In genomic region chr16:17649925-17650605, GRCm38 (mm10) we compare ENCODE assay signal across 22 mouse cellular contexts. TPM values are rescaled to one million over a fixed set of nuclear protein-coding genes. Genes with fewer than 3 reads are reported as not detected.
DNase-seq lines count a peak whose midpoint lies in the region; ATAC-seq and TF ChIP-seq lines count a peak whose summit lies in the region.
"Had no signal": no experiment of that assay in that cellular context is flagged by ENCODE, and none has a peak within 500 bp of the region (broad histone marks: within the 10 kb centered on the region; RNA-seq: fewer than 3 reads in every experiment).

No protein-coding gene starts in this region.

- no peak overlapping the region for H3K4me2 ChIP-seq in midbrain, embryonic 11.5 days
- H3K4me2 ChIP-seq in midbrain, embryonic 14.5 days (ENCODE audit: low read length): no peak overlapping the region
- no peak overlapping the region for H3K4me2 ChIP-seq in intestine, postnatal 0 days (replicated peaks; ENCODE audit: low read depth)
- H3K4me2 ChIP-seq: embryonic facial prominence, embryonic 13.5 days; heart, embryonic 15.5 days; liver, embryonic 12.5 days; lung, embryonic 14.5 days; neural tube, embryonic 13.5 days had no signal

- no peak overlapping the region for H3K9ac ChIP-seq in midbrain, embryonic 11.5 days (ENCODE audit: low read length)
- H3K9ac ChIP-seq in midbrain, embryonic 14.5 days (replicated peaks; ENCODE audit: low read length): no peak overlapping the region
- H3K9ac ChIP-seq in intestine, postnatal 0 days (ENCODE audit: low read depth, low read length): no peak overlapping the region
- H3K9ac ChIP-seq: embryonic facial prominence, embryonic 13.5 days; forebrain, postnatal 0 days; heart, embryonic 15.5 days; liver, embryonic 12.5 days; lung, embryonic 14.5 days; neural tube, embryonic 13.5 days had no signal

- DNase-seq in cerebellum, adult 18-20 months: peak; percentile 44 to 61
- no peak for DNase-seq in cerebellum, postnatal 4 days (ENCODE audit: low spot score in 2 of 2)
- peak; percentile 47 for DNase-seq in midbrain, embryonic 11.5 days (ENCODE audit: low spot score, missing footprints)
- DNase-seq in midbrain, embryonic 14.5 days: no peak
- peak; percentile 64 for DNase-seq in brain, adult 2 months (ENCODE audit: low read depth, low spot score)
- DNase-seq in layer of hippocampus, postnatal 10 days (ENCODE audit: low spot score in 2 of 2): peak; percentile 23 to 31
- DNase-seq: adrenal gland, adult 2 months; forebrain, postnatal 0 days; gastrocnemius, postnatal 10 days; heart, adult 2 months; left cerebral cortex, postnatal 4 days; lung, embryonic 14.5 days; lung, postnatal 4 days; thymus, adult 18-20 months had no signal

- 90% methylated on average over 16 of the region's 16 CpGs for WGBS in midbrain, embryonic 11.5 days
- 90% methylated on average over 16 of the region's 16 CpGs for WGBS in midbrain, embryonic 14.5 days
- 85% methylated on average over 16 of the region's 16 CpGs for WGBS in intestine, postnatal 0 days

- peaks cover 5% of the 10 kb centered on the region; the same call in 1 of the 2 replicates for H3K36me3 ChIP-seq in midbrain, embryonic 11.5 days (ENCODE audit: control insufficient read depth, insufficient read depth, low read length)
- H3K36me3 ChIP-seq in midbrain, embryonic 14.5 days (ENCODE audit: control insufficient read depth, insufficient read depth, low read length): peaks cover 59% of the 10 kb centered on the region
- peaks cover 57% of the 10 kb centered on the region for H3K36me3 ChIP-seq in intestine, postnatal 0 days (ENCODE audit: control insufficient read depth, insufficient read depth)

- H3K4me1 ChIP-seq in midbrain, embryonic 11.5 days (ENCODE audit: control insufficient read depth, insufficient read depth, low read length): peaks cover 6% of the 10 kb centered on the region; the same call in 1 of the 2 replicates
- H3K4me1 ChIP-seq in midbrain, embryonic 14.5 days (ENCODE audit: control insufficient read depth, insufficient read depth, low read length): peaks cover 10% of the 10 kb centered on the region; the same call in 1 of the 2 replicates
- H3K4me1 ChIP-seq in intestine, postnatal 0 days (replicated peaks; ENCODE audit: control insufficient read depth, insufficient read depth, low read length): peaks cover 4% of the 10 kb centered on the region; the same call in 1 of the 2 replicates

- no peaks in the 10 kb centered on the region for H3K27me3 ChIP-seq in midbrain, embryonic 11.5 days (ENCODE audit: control insufficient read depth, insufficient read depth, low read length)
- H3K27me3 ChIP-seq in midbrain, embryonic 14.5 days (ENCODE audit: control insufficient read depth, insufficient read depth, low read length): no peaks in the 10 kb centered on the region
- H3K27me3 ChIP-seq in intestine, postnatal 0 days (replicated peaks; ENCODE audit: control insufficient read depth, insufficient read depth, low read length): no peaks in the 10 kb centered on the region
- H3K27me3 ChIP-seq: embryonic facial prominence, embryonic 13.5 days; heart, embryonic 15.5 days; liver, embryonic 12.5 days; neural tube, embryonic 13.5 days had no signal

- no peaks in the 10 kb centered on the region for H3K9me3 ChIP-seq in midbrain, embryonic 11.5 days (ENCODE audit: control insufficient read depth, low read length)
- no peaks in the 10 kb centered on the region for H3K9me3 ChIP-seq in midbrain, embryonic 14.5 days (ENCODE audit: control insufficient read depth, low read length)
- no peaks in the 10 kb centered on the region for H3K9me3 ChIP-seq in intestine, postnatal 0 days (ENCODE audit: control insufficient read depth)
- H3K9me3 ChIP-seq: embryonic facial prominence, embryonic 13.5 days; heart, embryonic 15.5 days; liver, embryonic 12.5 days; midbrain, embryonic 10.5 days; neural tube, embryonic 13.5 days had no signal

- ATAC-seq in midbrain, embryonic 11.5 days (ENCODE audit: low FRiP score): no peak
- ATAC-seq in midbrain, embryonic 14.5 days (ENCODE audit: low FRiP score, low TSS enrichment): no peak
- no peak for ATAC-seq in intestine, postnatal 0 days
- ATAC-seq: forebrain, postnatal 0 days; inflammation-experienced regulatory T-cells, adult 6 months; liver, embryonic 12.5 days had no signal

- no peak for TF ChIP-seq CTCF in intestine, postnatal 0 days (IDR thresholded peaks at IDR 0.05; ENCODE audit: low read depth)

- no peak overlapping the region for H3K4me3 ChIP-seq in midbrain, embryonic 11.5 days (ENCODE audit: low read depth, low read length)
- no peak overlapping the region for H3K4me3 ChIP-seq in midbrain, embryonic 14.5 days (replicated peaks; ENCODE audit: low read depth, low read length)
- H3K4me3 ChIP-seq in intestine, postnatal 0 days (ENCODE audit: low read depth, low read length): no peak overlapping the region
- H3K4me3 ChIP-seq: embryonic facial prominence, embryonic 13.5 days; heart, adult 2 months; heart, embryonic 15.5 days; liver, embryonic 12.5 days; midbrain, embryonic 10.5 days; neural tube, embryonic 13.5 days had no signal

- H3K27ac ChIP-seq in midbrain, embryonic 11.5 days (ENCODE audit: low read depth, low read length): no peak overlapping the region
- no peak overlapping the region for H3K27ac ChIP-seq in midbrain, embryonic 14.5 days (replicated peaks; ENCODE audit: low read depth, low read length)
- no peak overlapping the region for H3K27ac ChIP-seq in intestine, postnatal 0 days (ENCODE audit: low read depth, low read length)
- H3K27ac ChIP-seq: embryonic facial prominence, embryonic 13.5 days; heart, adult 2 months; heart, embryonic 15.5 days; liver, embryonic 12.5 days; midbrain, embryonic 10.5 days; neural tube, embryonic 13.5 days had no signal

RNA-seq across cellular contexts. Expression of gene Ccdc74a, which starts 3.8 kb away (rescaled TPM):
- 4.8 and 5.4 TPM in 2 replicates for polyA plus RNA-seq in midbrain, embryonic 11.5 days (2014; fragmentation: Nextera tagmentation; extraction: Ambion mirVana)
- polyA plus RNA-seq in midbrain, embryonic 14.5 days (2014; fragmentation: Nextera tagmentation; extraction: Ambion mirVana): 9.4 and 9.6 TPM in 2 replicates
- total RNA-seq in layer of hippocampus, postnatal 10 days (2021): 10 to 100 TPM; 40.5 to 42.3 TPM
- polyA plus RNA-seq in intestine, postnatal 0 days (2015; fragmentation: Nextera tagmentation; extraction: Ambion mirVana): 8.0 and 9.4 TPM in 2 replicates
- total RNA-seq: hematopoietic stem cell, adult 5-6 weeks had no signal

RNA-seq across cellular contexts. Expression of gene Smpd4, which starts 30.9 kb away (rescaled TPM):
- polyA plus RNA-seq in midbrain, embryonic 11.5 days (2014; fragmentation: Nextera tagmentation; extraction: Ambion mirVana): 41.1 and 46.5 TPM in 2 replicates
- polyA plus RNA-seq in midbrain, embryonic 14.5 days (2014; fragmentation: Nextera tagmentation; extraction: Ambion mirVana): 29.1 and 29.3 TPM in 2 replicates
- total RNA-seq in layer of hippocampus, postnatal 10 days (2021): 10 to 100 TPM; 39.7 to 46.6 TPM
- 8.7 and 9.0 TPM in 2 replicates for polyA plus RNA-seq in intestine, postnatal 0 days (2015; fragmentation: Nextera tagmentation; extraction: Ambion mirVana)

Comparison
In these comparisons a context has a peak if more than half of its experiments do, and no peak if none do; other contexts are left out.
1. DNase-seq: peak in cerebellum, adult 18-20 months (2 of 2), midbrain, embryonic 11.5 days (single experiment), brain, adult 2 months (single experiment) and layer of hippocampus, postnatal 10 days (2 of 2); none in cerebellum, postnatal 4 days (0 of 2) and midbrain, embryonic 14.5 days (single experiment).